Mouse (Mus musculus): ENCODE measurements around the gene B3gntl1.

The B3gntl1 gene

GRCm38 (mm10) chr11:121672990-121673572 is at the start of gene B3gntl1:
B3gntl1 (minus strand) TSS chr11:121673153.
- DNase-seq (ENCODE audit: low spot score in 2 of 2): peak; percentile 98 to 99

- no peak for DNase-seq (ENCODE audit: low spot score in 2 of 2)
Observed at GRCm38 (mm10) chr11:121722434-121722833, 49.5 kb upstream of the B3gntl1 start.

- DNase-seq (ENCODE audit: low spot score in 2 of 2): no peak
Observed at GRCm38 (mm10) chr11:121720752-121721151, 47.8 kb upstream of the B3gntl1 start.

- DNase-seq (ENCODE audit: low spot score in 2 of 2): no peak
Observed at GRCm38 (mm10) chr11:121717724-121718123, 44.8 kb upstream of the B3gntl1 start.

GRCm38 (mm10) chr11:121714745-121715485 is 42.0 kb upstream of the B3gntl1 start:
- no peak for DNase-seq (ENCODE audit: low spot score in 2 of 2)

- no peak for DNase-seq (ENCODE audit: low spot score in 2 of 2)
Observed at GRCm38 (mm10) chr11:121713569-121713968, 40.6 kb upstream of the B3gntl1 start.

GRCm38 (mm10) chr11:121712987-121713386 is 40.0 kb upstream of the B3gntl1 start:
- DNase-seq (ENCODE audit: low spot score in 2 of 2): no peak

- no peak for DNase-seq (ENCODE audit: low spot score in 2 of 2)
Observed at GRCm38 (mm10) chr11:121710245-121710644, 37.3 kb upstream of the B3gntl1 start.

- DNase-seq (ENCODE audit: low spot score in 2 of 2): no peak
Observed at GRCm38 (mm10) chr11:121709278-121709677, 36.3 kb upstream of the B3gntl1 start.

- DNase-seq (ENCODE audit: low spot score in 2 of 2): no peak
Observed at GRCm38 (mm10) chr11:121706521-121707005, 33.6 kb upstream of the B3gntl1 start.

GRCm38 (mm10) chr11:121703619-121704215 is 30.8 kb upstream of the B3gntl1 start:
- DNase-seq (ENCODE audit: low spot score in 2 of 2): no peak

GRCm38 (mm10) chr11:121702895-121703618 is 30.1 kb upstream of the B3gntl1 start:
- peak in 1 of 2 experiments; percentile 9 for DNase-seq (ENCODE audit: low spot score in 2 of 2)

- peak; percentile 64 to 71 for DNase-seq (ENCODE audit: low spot score in 2 of 2)
Observed at GRCm38 (mm10) chr11:121702111-121702894, 29.4 kb upstream of the B3gntl1 start.

GRCm38 (mm10) chr11:121701244-121701643 is 28.3 kb upstream of the B3gntl1 start, which contains the start of gene Metrnl:
Metrnl (plus strand) TSS chr11:121701544.
- no peak for DNase-seq (ENCODE audit: low spot score in 2 of 2)

GRCm38 (mm10) chr11:121698381-121698955 is 25.5 kb upstream of the B3gntl1 start:
- DNase-seq (ENCODE audit: low spot score in 2 of 2): no peak

GRCm38 (mm10) chr11:121697271-121697670 is 24.3 kb upstream of the B3gntl1 start:
- no peak for DNase-seq (ENCODE audit: low spot score in 2 of 2)

- no peak for DNase-seq (ENCODE audit: low spot score in 2 of 2)
Observed at GRCm38 (mm10) chr11:121695304-121696064, 22.5 kb upstream of the B3gntl1 start.

- DNase-seq (ENCODE audit: low spot score in 2 of 2): no peak
Observed at GRCm38 (mm10) chr11:121688024-121688423, 15.1 kb upstream of the B3gntl1 start.

GRCm38 (mm10) chr11:121686674-121687073 is 13.7 kb upstream of the B3gntl1 start:
- no peak for DNase-seq (ENCODE audit: low spot score in 2 of 2)

- no peak for DNase-seq (ENCODE audit: low spot score in 2 of 2)
Observed at GRCm38 (mm10) chr11:121686091-121686490, 13.1 kb upstream of the B3gntl1 start.

Data from spleen, postnatal 14 days (tissue).